Comparison of ENCODE assay signal across 1 mouse cellular context in the genomic region with DNA sequence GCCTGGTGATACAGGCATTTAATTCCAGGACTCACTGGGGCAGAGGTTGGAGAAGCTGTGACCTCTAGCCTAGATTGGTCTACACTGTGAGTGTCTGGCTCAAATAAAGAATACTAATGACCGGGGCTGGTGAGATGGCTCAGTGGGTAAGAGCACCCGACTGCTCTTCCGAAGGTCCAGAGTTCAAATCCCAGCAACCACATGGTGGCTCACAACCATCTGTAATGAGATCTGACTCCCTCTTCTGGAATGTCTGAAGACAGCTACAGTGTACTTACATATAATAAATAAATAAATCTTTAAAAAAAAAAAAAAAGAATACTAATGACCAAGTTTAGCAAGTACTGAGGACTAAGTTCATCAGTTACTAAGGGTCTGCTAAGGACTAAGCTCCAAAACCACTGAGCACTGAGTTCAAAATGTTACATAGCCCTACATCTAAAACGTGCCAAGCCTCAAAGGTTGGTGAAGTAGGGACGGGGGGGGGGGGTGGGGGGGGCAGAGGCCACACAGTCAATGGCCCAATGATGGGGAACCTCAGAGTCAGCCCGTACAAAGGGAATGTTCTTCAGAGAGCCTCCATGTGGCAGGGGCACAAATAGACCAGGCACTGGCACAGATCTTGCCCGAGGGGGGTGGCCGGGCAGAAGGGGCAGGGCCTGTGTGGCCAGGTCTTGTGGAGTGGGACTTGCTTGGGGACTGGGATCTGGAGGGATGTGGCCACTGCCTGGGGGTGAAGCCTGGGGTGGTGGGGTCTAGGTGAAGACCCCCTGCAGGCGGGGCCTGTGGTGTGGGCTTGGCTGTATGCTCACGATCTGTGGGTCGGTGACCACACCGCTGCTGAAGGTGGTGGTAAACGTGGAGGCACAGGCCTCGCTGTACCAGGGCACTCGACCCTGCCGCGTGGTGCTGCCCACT.
A peak's percentile ranks its signal among the peaks of the same experiment; 100 is the strongest.
TF ChIP-seq lines count a peak whose summit lies in the region.

No protein-coding gene starts in this region.

TF ChIP-seq in MEL, 35 proteins besides CTCF, POLR2A, EP300 and RAD21:
- peak; percentile 97 for TF ChIP-seq TBP (IDR thresholded peaks at IDR 0.05; ENCODE audit: low read depth, low read length)
- peak; percentile 84 for TF ChIP-seq ZNF384 (IDR thresholded peaks at IDR 0.05; ENCODE audit: low read depth, low read length)
- no peak for TF ChIP-seq USF1 (IDR thresholded peaks at IDR 0.05; ENCODE audit: low read depth, low read length)
- no peak for TF ChIP-seq SIN3A (IDR thresholded peaks at IDR 0.05; ENCODE audit: low read length)
- TF ChIP-seq MAFK (IDR thresholded peaks at IDR 0.05; ENCODE audit: borderline replicate concordance, low read depth, low read length): peak; percentile 75
- no peak for TF ChIP-seq CHD2 (IDR thresholded peaks at IDR 0.05; ENCODE audit: low read length)
- no peak for TF ChIP-seq HCFC1 (IDR thresholded peaks at IDR 0.05; ENCODE audit: low read depth, low read length)
- peak; percentile 36; the same call in 1 of the 2 replicates for TF ChIP-seq MAZ (IDR thresholded peaks at IDR 0.05; ENCODE audit: low read depth, low read length)
